15 mouse cellular contexts compared by ENCODE assay signal in the genomic region with DNA sequence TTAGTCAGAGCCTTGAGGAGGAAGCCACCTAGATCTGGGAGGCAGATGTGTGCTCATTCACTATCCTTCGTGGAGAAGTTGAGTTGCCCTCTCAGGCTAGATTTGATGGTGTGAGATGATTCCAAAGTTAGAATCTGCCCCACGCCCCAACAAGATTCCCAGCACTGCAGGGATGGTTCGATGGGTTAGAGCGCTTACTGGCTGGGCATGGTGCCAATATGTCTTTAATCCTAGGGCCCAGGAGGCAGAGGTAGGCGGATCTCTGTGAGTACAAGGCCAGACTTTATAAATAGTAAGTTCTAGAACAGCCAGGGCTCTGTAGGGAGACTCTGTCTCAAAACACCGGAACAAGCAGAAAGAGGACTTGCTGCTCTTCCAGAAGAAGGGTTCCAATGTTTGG.
DNase-seq lines count a peak whose midpoint lies in the region; ATAC-seq and TF ChIP-seq lines count a peak whose summit lies in the region.
"Had no signal": no experiment of that assay in that cellular context is flagged by ENCODE, and none has a peak within 500 bp of the region (broad histone marks: within the 10 kb centered on the region; RNA-seq: fewer than 3 reads in every experiment).

No protein-coding gene starts in this region.

- H3K36me3 ChIP-seq in heart, embryonic 15.5 days = no peaks in the 10 kb centered on the region
- no peaks in the 10 kb centered on the region for H3K36me3 ChIP-seq in heart, embryonic 10.5 days
- H3K36me3 ChIP-seq in lung, embryonic 15.5 days = no peaks in the 10 kb centered on the region
- H3K36me3 ChIP-seq: liver, embryonic 12.5 days had no signal

- H3K4me2 ChIP-seq in heart, embryonic 15.5 days = 0 out of 2 replicates have a peak overlapping the region, but pooled peaks have one; percentile 88
- 0 out of 2 replicates have a peak overlapping the region, but pooled peaks have one; percentile 87 for H3K4me2 ChIP-seq in lung, embryonic 15.5 days
- H3K4me2 ChIP-seq: liver, embryonic 12.5 days had no signal

- TF ChIP-seq CTCF in lung, adult 2 months (IDR thresholded peaks at IDR 0.05; ENCODE audit: insufficient read depth, low read length) = no peak

- no peak overlapping the region for H3K4me3 ChIP-seq in heart, embryonic 15.5 days
- H3K4me3 ChIP-seq in heart, embryonic 10.5 days = no peak overlapping the region
- H3K4me3 ChIP-seq in lung, embryonic 15.5 days = no peak overlapping the region
- no peak overlapping the region for H3K4me3 ChIP-seq in lung, adult 2 months (replicated peaks; ENCODE audit: extremely low read depth, low read depth, low read length)
- H3K4me3 ChIP-seq: liver, embryonic 12.5 days had no signal

- peak; percentile 12 for DNase-seq in adrenal gland, adult 8-10 months
- DNase-seq in adrenal gland, adult 2 months = no peak
- no peak for DNase-seq in heart, embryonic 10.5 days (ENCODE audit: low spot score)
- no peak for DNase-seq in lung, adult 2 months
- DNase-seq in spleen, postnatal 4 days (ENCODE audit: low spot score in 2 of 2) = no peak
- no peak for DNase-seq in adrenal gland, postnatal 4 days (ENCODE audit: low spot score in 2 of 2)
- DNase-seq: cerebellum, postnatal 14 days; forebrain, postnatal 0 days; gastrocnemius, postnatal 25 days; kidney, adult 9 months; lung, postnatal 10 days; thymus, postnatal 14 days had no signal

- no peak overlapping the region for H3K27ac ChIP-seq in heart, embryonic 15.5 days
- H3K27ac ChIP-seq in heart, embryonic 10.5 days = no peak overlapping the region
- no peak overlapping the region for H3K27ac ChIP-seq in lung, embryonic 15.5 days
- H3K27ac ChIP-seq: liver, embryonic 12.5 days had no signal

- peaks cover 26% of the 10 kb centered on the region for H3K4me1 ChIP-seq in heart, embryonic 15.5 days (replicated peaks)
- peaks cover 16% of the 10 kb centered on the region for H3K4me1 ChIP-seq in heart, embryonic 10.5 days
- peaks cover 29% of the 10 kb centered on the region for H3K4me1 ChIP-seq in lung, embryonic 15.5 days
- H3K4me1 ChIP-seq in lung, adult 2 months (ENCODE audit: control insufficient read depth, insufficient read depth, low read length) = peaks cover 16% of the 10 kb centered on the region
- H3K4me1 ChIP-seq: liver, embryonic 12.5 days had no signal

- H3K9ac ChIP-seq in heart, embryonic 15.5 days = no peak overlapping the region
- H3K9ac ChIP-seq in lung, embryonic 15.5 days = no peak overlapping the region
- H3K9ac ChIP-seq: forebrain, postnatal 0 days; liver, embryonic 12.5 days had no signal

- WGBS in heart, embryonic 15.5 days = 63% methylated on average over 6 of the region's 6 CpGs
- 75% methylated on average over 6 of the region's 6 CpGs for WGBS in heart, embryonic 10.5 days
- 71% methylated on average over 6 of the region's 6 CpGs for WGBS in lung, embryonic 15.5 days
- WGBS in lung, adult 2 months = 19% methylated on average over 6 of the region's 6 CpGs

- no peaks in the 10 kb centered on the region for H3K9me3 ChIP-seq in heart, embryonic 15.5 days (replicated peaks)
- H3K9me3 ChIP-seq in heart, embryonic 10.5 days = no peaks in the 10 kb centered on the region
- no peaks in the 10 kb centered on the region for H3K9me3 ChIP-seq in lung, embryonic 15.5 days
- H3K9me3 ChIP-seq: liver, embryonic 12.5 days had no signal

- no peaks in the 10 kb centered on the region for H3K27me3 ChIP-seq in heart, embryonic 15.5 days
- peaks cover 98% of the 10 kb centered on the region for H3K27me3 ChIP-seq in heart, embryonic 10.5 days (ENCODE audit: insufficient read depth, poor library complexity, severe bottlenecking)
- H3K27me3 ChIP-seq in lung, embryonic 15.5 days = no peaks in the 10 kb centered on the region

- no peak for TF ChIP-seq POLR2A in lung, adult 2 months (IDR thresholded peaks at IDR 0.05; ENCODE audit: borderline replicate concordance, extremely low read depth, low read depth, low read length)

- no peak for ATAC-seq in heart, embryonic 15.5 days (replicated peaks; ENCODE audit: insufficient number of reproducible peaks, insufficient read depth, low FRiP score, low read depth)
- no peak for ATAC-seq in lung, embryonic 15.5 days (ENCODE audit: borderline replicate concordance, extremely low read depth, low FRiP score, low TSS enrichment)
- ATAC-seq: forebrain, postnatal 0 days; liver, embryonic 12.5 days had no signal
